Mouse (Mus musculus) cerebellum, adult 2 months (tissue): Measurements from ENCODE around the gene Cst6. TPM values are rescaled to one million over a fixed set of nuclear protein-coding genes. Genes with fewer than 3 reads are reported as not detected.

Experiments
- DNase-seq, 2 experiments: peaks; one replicate each; pipeline ENCODE4 v3.0.0; 2021
- H3K27ac ChIP-seq: fragments of 200-500 bp; 2 replicates; pipeline ENCODE4 v1.5.1; 2012; ENCODE audit warnings: low read length, control low read depth, inconsistent platforms; ENCODE audit not compliant: insufficient read depth
- H3K27me3 ChIP-seq: fragments of 200-500 bp; 2 replicates; pipeline ENCODE4 v1.6.1; 2012; ENCODE audit warnings: inconsistent platforms, mild to moderate bottlenecking, low read length, moderate library complexity; ENCODE audit not compliant: control insufficient read depth, insufficient read depth
- H3K4me1 ChIP-seq: fragments of 200-500 bp; 2 replicates; pipeline ENCODE4 v1.6.1; 2011; ENCODE audit warnings: low read length; ENCODE audit not compliant: control insufficient read depth, insufficient read depth
- H3K4me3 ChIP-seq: fragments of 200-500 bp; replicated peaks from 2 replicates; pipeline ENCODE3; 2011; ENCODE audit warnings: mild to moderate bottlenecking, low read depth, low read length, control low read depth; ENCODE audit not compliant: insufficient read depth
- CTCF ChIP-seq: fragments of 200-500 bp; IDR thresholded peaks from 2 replicates; pipeline ENCODE4 v1.5.1; 2011; ENCODE audit warnings: low read depth, mild to moderate bottlenecking, control low read depth, low read length, moderate library complexity, borderline replicate concordance; ENCODE audit not compliant: insufficient read depth
- POLR2A ChIP-seq: fragments of 200-500 bp; IDR thresholded peaks from 2 replicates; pipeline ENCODE4 v1.6.1; 2011; ENCODE audit warnings: low read length, control low read depth, borderline replicate concordance; ENCODE audit not compliant: insufficient read depth
- whole genome bisulfite sequencing: fragments of 180-500 bp; shearing (Covaris S2); methylation state at CpG from one replicate; pipeline ENCODE4 v1.1.7; 2018; 5-methylcytosine and 5-hydroxymethylcytosine counted together
- polyA plus RNA-seq: library from polyadenylated mRNA; depleted of rRNA; stranded (reverse); fragments of >200 nt; gene quantifications from 2 replicates; pipeline ENCODE4 v1.2.3, GENCODE M21; 2012

Cst6 gene
- polyA plus RNA-seq, 1 experiment: 15.4 TPM

DNA sequence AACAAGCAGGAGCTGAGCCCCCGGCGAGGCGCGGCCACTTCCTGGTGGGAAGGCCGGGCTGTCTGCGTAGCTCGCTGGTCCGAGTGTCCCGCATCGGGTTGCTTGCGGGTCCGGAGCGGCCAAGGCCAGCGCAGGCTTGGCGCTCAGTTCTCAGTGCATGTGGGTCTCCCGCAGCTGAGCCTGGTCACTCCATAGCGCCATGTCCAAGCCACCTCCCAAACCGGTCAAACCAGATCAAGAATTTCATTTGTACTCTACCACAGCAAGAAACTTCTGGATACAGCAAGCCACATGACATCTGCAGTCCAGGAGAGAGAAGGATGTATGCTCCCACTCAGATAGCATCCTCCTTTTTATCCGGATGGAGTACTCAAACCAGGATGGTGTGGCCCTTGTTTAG lies 21.4 kb downstream of the Cst6 start:
- Histone ChIP-seq H3K4me1 (no peaks in the 10 kb centered on the region), H3K27me3 (no peaks in the 10 kb centered on the region; the same call in 1 of the 2 replicates), H3K4me3 (no peak overlapping the region), H3K27ac (no peak overlapping the region)
- no peak for TF ChIP-seq POLR2A
- TF ChIP-seq CTCF: no peak
- DNase-seq: no peak
- WGBS: 80% methylated on average over 19 of the region's 19 CpGs

DNA sequence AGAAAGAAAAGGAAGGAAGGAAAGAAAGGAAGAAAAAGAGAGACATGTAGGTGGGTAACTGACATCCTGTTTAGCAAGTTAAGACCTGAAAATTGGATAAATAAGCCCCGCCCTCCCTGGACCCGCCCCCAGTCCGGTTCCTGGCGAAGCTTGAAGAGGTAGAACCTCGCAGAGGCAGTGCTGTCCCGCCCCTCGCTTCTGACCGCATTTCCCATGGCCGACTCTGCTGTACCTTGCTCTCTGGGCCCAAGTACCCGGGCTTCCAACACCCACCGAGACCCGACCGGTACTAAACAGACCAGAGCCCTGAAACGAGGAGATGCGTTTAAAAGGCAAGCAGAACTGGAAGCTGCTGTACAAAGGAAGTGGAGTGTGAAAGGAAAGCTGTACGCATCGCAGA lies 25.6 kb downstream of the Cst6 start:
- WGBS: 38% methylated on average over 17 of the region's 17 CpGs
- H3K27ac ChIP-seq: no peak overlapping the region
- H3K27me3 ChIP-seq: no peaks in the 10 kb centered on the region; the same call in 1 of the 2 replicates
- H3K4me3 ChIP-seq: no peak overlapping the region
- no peaks in the 10 kb centered on the region for H3K4me1 ChIP-seq
- no peak for TF ChIP-seq CTCF
- TF ChIP-seq POLR2A: no peak
- no peak for DNase-seq

GRCm38 (mm10) chr19:5313189-5313588 lies 36.2 kb downstream of the Cst6 start:
- 88% methylated on average over 8 of the region's 8 CpGs for WGBS
- DNase-seq: no peak
- TF ChIP-seq CTCF: no peak
- TF ChIP-seq POLR2A: no peak
- H3K27ac ChIP-seq: no peak overlapping the region
- no peaks in the 10 kb centered on the region for H3K27me3 ChIP-seq
- no peak overlapping the region for H3K4me3 ChIP-seq
- no peaks in the 10 kb centered on the region for H3K4me1 ChIP-seq

DNA sequence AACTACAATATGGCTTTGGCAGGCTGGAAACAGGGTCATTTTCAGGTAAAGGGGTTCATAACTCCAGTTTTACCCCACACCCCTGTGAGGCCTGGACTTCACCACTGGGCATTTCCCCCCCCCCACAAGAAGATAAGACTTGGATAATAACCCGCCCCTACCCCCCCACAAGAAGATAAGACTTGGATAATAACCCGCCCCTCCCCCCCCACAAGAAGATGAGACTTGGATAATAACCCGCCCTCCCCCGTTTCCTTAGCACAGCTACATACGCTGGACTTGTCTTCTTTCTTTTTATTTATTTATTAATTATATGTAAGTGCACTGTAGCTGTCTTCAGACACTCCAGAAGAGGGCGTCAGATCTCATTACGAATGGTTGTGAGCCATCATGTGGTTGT lies 40.3 kb downstream of the Cst6 start:
- Histone ChIP-seq H3K27ac (no peak overlapping the region), H3K4me1 (no peaks in the 10 kb centered on the region), H3K27me3 (no peaks in the 10 kb centered on the region), H3K4me3 (no peak overlapping the region)
- 83% methylated on average over 7 of the region's 7 CpGs for WGBS
- no peak for DNase-seq
- TF ChIP-seq CTCF (no peak), POLR2A (no peak)

GRCm38 (mm10) chr19:5306968-5307734 lies 42.2 kb downstream of the Cst6 start:
- no peak for DNase-seq
- 62% methylated on average over 98 of the region's 98 CpGs for WGBS
- Histone ChIP-seq H3K27ac (no peak overlapping the region), H3K4me1 (no peaks in the 10 kb centered on the region), H3K4me3 (no peak overlapping the region), H3K27me3 (no peaks in the 10 kb centered on the region)
- TF ChIP-seq POLR2A (no peak), CTCF (no peak)

DNA sequence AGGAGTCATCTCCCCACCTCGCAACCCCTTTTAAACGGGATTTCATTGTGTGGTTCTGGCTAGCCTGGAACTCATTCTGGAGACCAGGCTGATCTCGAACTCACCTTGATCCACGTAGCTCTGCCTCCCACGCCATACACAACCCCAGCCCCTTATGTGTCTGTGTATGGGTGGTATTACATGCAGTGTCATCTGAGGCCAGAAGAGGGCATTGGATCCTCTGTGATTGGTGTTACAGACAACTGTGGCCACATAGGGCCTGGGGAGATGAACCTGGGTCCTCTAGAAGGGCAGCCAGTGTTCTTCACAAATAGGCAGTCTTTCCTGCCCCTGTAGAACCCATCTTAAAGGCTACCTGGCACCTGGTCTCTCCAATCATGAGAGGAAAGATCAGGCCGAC lies 43.1 kb downstream of the Cst6 start:
- no peaks in the 10 kb centered on the region for H3K4me1 ChIP-seq
- WGBS: 89% methylated on average over 6 of the region's 6 CpGs

DNA sequence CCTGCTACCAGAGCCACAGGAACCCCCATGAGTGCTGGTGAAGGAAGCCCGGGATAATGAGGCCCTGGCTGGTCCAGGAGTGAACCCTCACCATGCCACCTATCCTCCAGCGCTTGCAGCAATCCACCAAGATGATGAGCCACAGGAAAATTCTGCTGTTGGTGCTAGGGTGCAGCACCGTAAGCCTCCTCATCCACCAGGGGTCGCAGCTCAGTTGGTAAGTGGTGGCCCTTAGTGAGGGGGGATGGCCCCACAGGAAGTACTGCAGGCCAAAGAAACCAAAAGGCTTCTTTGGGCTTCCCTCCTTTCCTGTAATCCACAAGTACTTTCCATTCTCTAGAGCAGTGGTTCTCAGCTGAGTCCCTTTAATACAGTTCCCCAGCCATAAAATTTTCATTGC lies 46.9 kb downstream of the Cst6 start:
- TF ChIP-seq POLR2A (no peak), CTCF (peak; percentile 45; the same call in 1 of the 2 replicates)
- 20% methylated on average over 4 of the region's 4 CpGs for WGBS
- Histone ChIP-seq H3K4me3 (no peak overlapping the region), H3K27ac (no peak overlapping the region), H3K4me1 (peaks cover 10% of the 10 kb centered on the region), H3K27me3 (no peaks in the 10 kb centered on the region)
- no peak for DNase-seq

More for the DNA sequence above, 43.1 kb downstream of the Cst6 start:
- H3K27ac ChIP-seq: no peak overlapping the region
- no peak for DNase-seq
- H3K4me3 ChIP-seq: no peak overlapping the region
- H3K27me3 ChIP-seq: no peaks in the 10 kb centered on the region
- TF ChIP-seq CTCF (peak; percentile 18; the same call in 1 of the 2 replicates), POLR2A (no peak)

DNA sequence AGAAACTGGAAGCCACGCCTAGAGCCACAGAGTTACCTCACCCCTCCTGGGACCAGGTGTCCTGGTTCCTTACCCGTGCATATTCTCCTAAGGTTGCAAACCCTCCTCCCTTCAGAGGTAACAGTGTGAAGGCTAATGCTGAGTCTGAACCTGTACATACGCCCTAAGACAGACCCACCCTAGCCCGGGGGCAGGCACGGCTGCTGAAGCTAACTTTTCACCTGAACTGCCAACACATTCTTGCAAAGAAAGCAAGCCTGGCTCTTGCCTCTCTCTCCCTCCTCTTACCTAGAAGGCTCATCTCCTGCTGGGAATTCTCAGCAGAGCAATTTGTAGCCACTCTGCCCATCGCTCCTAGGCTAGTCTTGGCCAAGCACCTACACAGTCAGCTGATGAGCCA lies 48.8 kb downstream of the Cst6 start:
- Histone ChIP-seq H3K4me3 (no peak overlapping the region), H3K27ac (no peak overlapping the region), H3K27me3 (no peaks in the 10 kb centered on the region), H3K4me1 (peaks cover 10% of the 10 kb centered on the region)
- TF ChIP-seq CTCF (no peak), POLR2A (no peak)
- no peak for DNase-seq
- WGBS: 71% methylated on average over 6 of the region's 6 CpGs
